Mouse (Mus musculus) telencephalon, adult 2 months (tissue): Measurements from ENCODE around the gene Gm973.

Experiments
- DNase-seq: peaks from one replicate; pipeline ENCODE4 v3.0.0-alpha.2; 2011; ENCODE audit warnings: low read depth, low spot score

Gene Gm973

DNA sequence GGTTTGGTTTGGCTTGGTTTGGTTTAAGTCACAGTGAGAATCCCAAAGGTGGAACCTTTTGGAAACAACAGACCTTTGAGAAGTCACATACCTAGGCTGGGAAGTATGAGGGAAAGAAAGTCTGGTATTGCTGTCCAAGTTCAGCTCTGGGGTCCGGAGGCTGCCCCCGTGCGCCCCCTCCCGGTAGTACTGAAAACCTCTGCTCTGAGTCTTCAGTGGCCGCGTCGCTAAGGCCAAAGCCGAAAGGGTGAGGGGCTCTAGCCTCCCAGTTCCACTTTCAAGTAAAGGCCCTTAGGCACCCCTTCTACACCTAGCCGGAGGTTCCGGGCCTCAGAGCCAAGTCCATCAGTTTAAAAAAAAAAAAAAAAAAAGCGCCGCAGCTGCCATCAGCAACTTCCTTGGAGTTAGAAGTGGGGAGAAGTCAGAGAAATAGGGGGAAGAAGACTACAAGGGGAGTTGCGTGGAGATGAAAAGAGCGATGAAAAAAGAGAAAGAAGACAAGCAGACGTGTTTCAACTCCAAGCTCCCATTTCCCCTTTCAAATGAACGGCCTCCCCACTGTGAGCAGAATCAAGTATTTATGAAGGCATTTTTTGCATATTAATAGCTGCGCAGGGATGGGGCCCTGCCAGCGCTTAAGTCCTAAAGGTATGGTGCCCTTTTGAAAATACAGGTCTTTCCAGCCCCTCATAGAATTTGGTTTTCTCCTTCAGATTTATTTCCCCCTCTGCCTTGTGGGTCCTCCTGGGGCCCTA is 68.8 kb downstream of the Gm973 start:
- DNase-seq, result no peak

DNA sequence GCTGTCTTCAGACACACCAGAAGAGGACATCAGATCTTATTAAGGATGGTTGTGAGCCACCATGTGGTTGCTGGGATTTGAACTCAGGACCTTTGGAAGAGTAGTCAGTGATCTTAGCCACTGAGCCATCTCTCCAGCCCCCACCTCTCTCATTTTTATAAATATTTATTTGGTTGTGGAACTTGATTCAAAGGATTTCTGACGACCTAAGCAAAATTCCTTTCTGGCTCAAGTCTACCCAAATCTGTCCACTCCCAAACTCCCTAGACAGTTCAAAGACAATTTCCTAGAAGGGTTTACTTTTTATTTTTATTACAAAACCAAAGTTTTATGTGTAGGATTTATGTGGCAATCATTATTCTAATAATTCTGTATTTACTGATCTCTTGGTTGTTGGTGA is 73.2 kb downstream of the Gm973 start:
- no peak for DNase-seq

DNA sequence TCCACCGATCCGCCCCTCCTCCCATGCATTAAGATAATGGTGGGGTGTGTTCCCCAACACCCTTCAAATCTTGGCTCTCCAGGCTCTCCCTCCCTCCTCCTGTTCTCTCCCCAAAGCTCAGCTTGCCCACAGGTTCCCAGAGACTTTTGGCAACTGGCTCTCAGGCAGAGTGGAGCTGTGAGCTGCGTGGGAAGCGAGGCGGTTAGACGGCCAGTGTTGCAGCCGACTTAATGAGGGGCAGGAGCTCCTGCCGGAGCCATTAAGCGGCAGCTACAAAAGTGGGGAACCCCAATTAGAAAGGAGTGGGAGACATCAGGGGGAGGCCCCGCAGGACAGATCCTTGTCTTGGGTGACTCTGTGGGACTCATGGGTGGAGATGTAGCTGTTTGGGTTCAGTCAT is 76.3 kb downstream of the Gm973 start:
- no peak for DNase-seq

DNA sequence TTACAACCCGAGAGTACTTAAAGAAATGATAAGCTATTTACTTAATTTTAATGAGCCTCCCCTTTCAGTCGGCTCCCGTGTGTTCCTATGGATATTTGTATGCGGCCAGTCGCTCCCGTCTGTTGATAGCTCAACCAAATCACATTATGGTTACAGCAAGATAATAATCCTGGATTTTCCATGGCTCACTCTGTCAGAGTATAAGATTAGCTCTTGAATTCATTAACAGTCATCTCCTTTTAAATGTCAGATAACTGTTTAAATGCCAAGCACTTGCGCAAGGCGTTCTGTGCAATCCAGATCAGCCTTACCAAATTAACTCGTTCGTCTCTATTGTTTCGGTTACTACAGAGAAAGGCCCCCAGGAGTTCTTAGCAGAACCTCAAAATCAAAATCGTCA is 76.8 kb downstream of the Gm973 start:
- DNase-seq, result no peak

DNA sequence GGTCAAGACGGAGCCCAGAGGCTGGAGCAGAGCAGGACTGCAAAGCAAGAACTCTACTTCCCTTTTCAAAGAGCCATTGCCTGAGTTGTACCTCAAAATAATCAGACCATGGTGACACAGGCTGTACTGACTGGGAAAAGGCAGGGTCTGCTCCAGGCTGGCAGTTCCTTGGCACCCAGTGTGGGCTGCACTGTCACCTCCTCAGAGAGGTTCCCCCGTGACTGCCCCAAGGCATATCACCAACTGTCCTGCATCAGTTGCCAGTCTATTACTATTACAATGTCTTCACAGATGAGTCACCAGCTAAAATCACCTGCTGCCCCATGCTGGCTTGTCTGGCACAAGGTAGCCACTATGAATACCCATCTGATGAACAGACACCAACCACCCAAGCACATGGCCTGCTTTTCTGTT is 77.6 kb downstream of the Gm973 start:
- DNase-seq, result no peak

DNA sequence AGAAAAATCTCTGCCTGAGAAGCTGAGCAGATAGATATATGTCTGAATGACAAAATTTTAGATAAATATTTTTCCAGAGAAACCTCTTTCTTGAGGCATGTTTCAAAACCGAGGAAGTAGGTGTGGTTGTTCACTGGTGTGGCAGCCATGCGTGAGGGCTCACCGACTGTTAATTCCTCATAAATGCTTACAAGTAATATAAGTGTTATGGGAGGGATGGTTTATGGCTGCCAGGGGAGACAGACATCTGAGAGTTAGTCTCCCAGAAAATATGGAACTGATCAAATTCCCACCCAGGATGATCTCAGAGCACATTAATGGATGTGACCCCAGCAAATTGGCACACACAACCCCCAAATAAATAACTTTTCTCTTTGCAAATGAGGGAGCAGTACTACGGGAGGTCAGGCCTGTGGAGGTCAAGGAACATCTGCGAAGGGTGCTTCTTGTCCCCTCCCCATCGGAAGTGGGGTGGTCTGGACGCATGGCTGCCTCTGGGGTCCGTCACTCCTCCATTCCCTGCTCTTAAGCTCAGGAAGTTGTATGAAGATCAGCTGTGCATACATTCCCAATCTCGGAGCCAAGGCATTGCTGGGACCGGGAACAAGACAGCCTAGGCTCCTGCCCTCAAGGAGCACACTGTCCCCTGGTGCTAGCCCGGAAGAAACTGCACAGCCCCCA is 78.7 kb downstream of the Gm973 start:
- no peak for DNase-seq

DNA sequence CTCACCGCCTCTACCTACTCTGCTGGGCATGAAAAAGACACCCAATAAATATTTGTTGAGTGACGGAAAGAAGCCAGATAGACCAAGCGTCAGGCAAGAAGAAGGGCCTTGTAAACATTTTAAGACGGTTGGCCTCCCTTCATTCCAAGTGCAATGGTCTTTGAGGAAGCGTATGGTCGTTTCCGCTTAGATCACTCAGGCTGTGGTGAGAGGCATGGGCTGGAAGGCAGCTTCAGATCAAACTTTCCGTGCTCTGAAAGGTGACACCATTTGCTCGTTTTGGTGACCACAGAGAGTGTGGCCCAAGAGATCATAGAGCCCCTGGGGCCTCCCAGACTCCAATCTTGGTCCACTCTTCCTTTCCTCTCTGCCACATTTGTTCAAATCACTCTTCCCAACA is 79.5 kb downstream of the Gm973 start:
- no peak for DNase-seq

DNA sequence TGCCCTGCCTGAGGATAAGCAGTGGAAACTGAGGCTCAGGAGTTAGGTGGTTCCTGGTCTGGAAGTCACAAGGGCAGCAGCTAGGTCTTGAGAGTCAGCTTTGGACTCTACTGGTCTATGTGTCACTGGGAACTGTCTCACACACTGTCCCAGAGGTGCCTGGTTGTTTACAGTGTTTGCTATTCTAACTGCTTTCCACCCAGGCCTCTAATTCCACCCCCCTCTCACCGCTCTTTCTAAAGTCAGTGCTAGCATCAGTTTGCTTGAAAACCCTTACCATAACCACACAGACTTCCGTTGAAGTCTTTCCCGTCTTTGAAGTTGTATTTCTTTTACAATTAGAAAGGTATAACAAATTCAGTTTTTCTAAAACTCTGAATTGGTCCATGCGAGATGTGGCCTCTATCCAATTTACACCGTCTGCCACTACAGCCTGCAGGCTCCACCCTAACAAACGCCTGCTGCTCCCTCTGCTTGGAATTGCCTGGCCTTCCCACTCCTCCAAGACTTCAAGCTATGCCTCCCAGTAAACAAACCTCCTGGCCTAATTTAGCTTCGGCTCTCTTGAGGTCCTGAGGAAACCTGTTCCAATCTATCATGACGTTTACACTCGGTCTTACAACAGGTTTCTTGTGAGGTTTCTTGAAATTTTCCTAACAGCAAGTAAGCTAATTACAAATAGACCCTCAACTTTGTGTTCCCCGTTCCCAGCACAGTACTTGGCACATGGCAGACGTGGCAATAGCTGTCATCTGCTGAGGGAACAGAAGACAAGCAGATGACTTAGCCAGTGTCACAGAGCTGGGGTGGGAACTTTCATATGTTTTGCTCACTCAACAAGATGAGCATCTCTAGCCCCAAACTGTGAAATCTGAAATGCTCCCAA is 86.7 kb downstream of the Gm973 start:
- DNase-seq, result peak; percentile 46

DNA sequence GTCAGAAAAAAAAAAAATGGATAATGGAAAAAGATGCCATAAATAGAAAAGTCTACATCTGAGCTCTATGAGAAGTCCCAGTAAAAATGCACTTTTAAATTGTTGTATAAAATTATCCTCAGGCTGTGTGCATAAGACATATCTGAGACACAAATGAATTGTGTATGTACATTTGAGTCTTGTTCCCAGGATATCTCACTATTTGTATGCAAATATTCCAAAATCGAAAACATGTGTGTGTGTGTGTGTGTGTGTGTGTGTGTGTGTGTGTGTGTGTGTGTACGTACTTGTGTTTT is 87.3 kb downstream of the Gm973 start:
- no peak for DNase-seq

DNA sequence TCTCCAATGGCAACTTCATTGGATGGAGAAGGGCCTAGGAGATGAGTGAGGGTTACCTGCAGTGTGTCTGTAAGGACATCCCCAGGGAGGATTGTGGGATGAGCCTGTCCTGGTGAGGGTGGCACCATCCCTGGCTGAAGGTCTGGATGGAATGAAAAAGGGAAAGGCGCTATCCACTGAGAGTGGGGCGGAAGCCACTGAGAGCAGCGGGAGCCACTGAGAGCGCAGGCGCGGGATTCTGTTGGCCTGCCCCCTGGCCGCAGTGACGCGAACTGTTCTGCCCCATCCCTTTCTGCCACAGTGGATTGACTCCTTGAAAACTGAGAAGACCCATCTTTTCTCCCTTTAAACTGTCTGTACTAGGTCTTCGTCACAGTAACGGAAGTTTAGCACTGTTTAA is 87.8 kb downstream of the Gm973 start:
- no peak for DNase-seq

DNA sequence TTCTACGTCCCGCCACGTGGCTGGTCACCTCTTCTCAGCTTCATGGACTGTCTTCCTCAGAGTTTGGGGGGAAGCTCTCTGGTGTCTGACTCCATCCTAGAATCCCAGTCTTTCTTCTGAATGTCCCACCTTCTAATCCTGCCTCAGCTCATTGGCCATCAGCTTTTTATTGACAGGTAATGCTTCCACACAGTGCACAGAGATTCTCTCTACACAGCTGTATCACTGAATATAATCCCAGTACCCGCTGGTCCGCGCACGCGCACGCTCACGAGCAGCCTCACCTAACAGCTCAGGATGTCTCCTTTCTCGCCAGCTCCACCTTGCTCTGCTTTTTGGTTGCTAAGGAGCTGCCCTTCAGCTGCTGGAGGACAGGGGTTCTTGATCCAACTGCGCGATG is 90.4 kb downstream of the Gm973 start:
- DNase-seq, result no peak

DNA sequence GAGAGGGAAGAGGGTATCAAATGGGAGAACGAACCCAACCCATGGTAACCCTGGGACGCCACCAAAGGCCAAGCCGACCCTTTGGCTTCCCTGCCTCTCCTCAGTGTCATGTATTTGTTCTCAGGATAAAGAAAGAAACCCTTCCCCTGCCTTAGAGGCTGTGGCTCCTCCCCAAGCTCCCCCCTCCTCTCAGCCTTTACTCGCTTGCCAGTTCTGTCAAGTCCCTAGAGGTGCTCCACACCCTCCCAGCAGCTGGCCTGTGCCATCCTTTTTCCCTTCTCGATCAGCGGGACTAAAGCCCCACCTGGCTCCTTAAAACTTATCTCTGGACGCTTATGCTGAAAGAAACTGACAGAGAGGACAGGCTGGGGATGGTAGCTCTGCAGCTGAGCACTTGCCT is 91.0 kb downstream of the Gm973 start:
- no peak for DNase-seq

DNA sequence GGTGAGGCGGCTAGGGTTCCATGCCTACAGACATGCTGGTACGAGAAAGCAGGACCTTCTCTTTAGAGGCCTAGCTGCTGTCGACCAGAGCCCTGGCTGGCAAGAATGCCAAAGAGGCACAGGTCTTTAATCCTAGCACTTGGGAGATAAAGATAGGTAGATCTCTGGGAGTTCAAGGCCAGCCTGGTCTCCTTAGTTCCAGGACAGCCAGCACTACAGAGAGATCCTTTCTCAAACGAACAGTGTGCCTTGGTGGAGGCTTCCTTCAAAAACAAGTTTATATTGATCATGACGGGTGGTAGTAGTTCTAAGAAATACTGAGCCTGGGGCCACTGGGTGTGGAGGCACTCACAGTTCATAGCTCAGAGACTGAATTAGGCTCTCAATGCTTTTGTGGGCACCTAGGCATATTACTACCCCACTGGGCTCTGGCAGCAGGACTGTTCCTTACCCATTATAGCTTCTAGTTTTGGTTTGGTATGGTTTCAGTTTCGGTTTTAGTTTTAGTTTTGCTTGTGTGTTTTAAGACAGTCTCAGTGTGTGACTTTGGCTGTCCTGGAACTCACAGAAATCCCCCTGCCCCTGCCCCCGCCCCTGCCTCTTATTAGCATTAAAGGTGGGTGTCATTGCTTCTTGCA is 92.2 kb downstream of the Gm973 start:
- DNase-seq, result no peak

DNA sequence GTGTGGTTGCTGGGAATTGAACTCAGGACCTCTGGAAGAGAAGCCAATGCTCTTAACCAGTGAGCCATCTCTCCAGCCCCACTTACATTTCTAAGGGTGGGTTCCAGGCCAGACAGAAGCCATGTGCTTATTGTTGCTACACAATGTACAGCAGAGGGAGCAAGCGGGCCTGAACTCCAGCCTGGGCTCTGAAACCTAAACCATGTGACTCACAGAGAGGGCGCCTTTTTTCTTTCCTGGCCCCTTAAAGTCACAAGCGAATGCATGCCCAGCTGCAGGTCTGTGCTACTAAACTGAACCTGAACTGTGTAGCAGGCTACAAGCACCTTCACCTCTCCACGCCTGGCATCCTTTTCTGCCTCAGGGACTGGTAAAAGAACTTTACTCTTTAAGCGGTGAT is 92.9 kb downstream of the Gm973 start:
- no peak for DNase-seq

DNA sequence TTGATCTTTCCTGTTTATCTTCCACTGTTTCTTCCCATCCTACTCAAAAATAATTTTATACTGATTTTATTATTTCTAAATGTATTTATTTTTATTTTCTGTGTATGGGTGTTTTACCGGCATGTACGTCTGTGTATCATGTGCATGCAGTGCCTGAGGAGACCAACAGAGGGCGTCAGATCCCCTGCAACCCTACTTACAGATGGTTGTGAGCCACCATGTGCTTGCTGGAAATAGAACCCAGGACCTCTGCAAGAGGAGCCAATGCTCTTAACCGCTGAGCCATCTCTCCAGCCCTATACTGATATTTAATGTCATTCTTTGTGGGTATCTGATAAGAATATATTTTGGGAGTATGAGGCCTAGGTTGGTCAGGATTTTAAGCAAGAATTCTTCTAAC is 93.4 kb downstream of the Gm973 start:
- DNase-seq, result no peak

DNA sequence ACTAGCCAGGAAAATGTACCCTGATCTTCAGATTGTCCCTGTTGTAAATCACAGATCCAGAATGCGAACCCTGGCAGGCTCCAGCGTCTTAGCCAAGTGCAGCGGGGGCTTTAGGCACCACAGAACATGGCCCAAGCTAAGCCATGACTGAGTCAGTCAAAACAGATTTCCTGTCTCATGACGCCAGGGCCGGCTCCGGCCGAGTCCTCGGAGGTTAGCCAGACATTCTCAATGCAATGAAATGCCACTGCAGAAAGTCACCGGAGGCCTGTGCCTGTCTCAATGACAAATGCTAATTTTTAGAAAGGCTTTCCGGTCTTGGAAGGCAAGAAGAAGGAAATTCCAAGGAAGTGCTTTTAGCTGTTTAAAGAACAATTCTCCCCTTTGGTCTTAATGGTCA is 93.8 kb downstream of the Gm973 start:
- DNase-seq, result no peak

DNA sequence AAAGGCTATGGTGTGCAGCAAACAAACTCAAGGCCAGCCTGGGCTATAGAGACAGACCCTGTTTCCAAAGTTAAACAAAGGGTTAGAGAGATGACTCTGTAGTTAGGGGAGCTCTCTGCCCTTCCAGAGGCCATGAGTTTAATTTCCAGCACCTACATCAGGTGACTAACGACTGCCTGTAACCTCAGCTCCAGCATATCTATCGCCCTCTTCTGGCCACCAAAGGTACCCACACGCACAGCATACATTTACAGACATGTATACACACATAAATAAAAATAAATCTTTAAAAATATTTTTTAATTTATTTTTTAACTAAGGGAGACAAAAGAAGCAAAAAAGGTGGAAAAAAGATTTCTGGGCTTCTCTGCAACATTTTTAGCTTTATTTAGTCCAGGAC is 94.9 kb downstream of the Gm973 start:
- DNase-seq, result no peak

DNA sequence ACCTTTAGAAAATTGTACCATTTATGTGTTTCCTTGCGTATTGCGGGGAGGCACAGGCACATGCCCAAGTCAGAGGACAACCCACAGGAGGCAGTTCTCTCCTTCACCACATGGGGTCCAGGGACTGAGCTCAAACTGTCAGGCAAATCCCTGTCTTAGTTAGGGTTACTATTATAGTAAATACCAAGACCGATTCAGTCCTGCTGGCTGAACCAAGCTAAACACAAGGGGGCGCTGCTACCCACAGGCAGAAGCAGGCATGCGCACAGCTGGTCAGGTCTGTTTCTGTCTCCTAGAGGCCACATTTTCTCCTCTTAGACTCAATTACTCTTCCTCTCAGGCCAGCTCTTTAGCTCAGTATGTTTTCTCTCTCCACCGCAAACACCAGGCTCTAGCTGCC is 97.7 kb downstream of the Gm973 start:
- no peak for DNase-seq

DNA sequence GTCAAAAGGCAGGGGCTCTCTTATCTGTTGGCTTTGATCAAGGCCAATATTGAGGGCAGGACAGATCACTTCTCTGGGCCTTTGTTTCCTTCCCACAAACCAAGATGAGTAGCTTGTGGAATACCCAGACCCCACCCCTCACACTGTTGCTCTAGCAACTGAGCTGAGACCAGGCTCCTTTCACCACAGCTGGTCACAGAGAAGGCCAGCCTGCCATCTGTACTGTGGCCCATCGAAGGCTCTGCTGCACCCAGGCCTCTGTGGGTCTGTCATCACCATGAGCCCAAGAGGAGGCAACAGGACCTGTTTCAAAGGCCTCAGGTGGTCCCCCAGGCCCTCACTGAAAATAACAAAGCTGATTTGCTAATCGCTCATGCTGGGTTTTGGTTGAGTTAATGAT is 99.0 kb downstream of the Gm973 start:
- no peak for DNase-seq

DNA sequence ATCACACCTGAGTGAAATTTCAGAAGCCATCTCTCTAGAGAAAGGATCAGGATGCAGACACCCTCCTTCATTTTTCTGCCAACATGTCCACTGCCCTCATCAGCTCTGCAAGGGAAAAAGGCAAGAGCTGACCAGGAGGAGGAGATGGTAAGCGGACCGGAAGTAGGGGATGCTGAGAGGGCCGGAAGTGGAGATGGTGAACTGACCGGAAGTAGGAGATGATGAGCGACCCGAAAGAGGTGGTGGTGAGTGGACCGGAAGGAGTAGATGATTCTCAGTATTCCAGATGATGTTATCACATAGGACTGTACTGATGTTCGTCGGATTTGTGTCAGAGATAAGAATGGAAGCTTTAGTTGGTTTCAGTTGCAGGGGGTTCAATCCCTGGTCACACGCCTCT is 103.1 kb downstream of the Gm973 start:
- no peak for DNase-seq

DNA sequence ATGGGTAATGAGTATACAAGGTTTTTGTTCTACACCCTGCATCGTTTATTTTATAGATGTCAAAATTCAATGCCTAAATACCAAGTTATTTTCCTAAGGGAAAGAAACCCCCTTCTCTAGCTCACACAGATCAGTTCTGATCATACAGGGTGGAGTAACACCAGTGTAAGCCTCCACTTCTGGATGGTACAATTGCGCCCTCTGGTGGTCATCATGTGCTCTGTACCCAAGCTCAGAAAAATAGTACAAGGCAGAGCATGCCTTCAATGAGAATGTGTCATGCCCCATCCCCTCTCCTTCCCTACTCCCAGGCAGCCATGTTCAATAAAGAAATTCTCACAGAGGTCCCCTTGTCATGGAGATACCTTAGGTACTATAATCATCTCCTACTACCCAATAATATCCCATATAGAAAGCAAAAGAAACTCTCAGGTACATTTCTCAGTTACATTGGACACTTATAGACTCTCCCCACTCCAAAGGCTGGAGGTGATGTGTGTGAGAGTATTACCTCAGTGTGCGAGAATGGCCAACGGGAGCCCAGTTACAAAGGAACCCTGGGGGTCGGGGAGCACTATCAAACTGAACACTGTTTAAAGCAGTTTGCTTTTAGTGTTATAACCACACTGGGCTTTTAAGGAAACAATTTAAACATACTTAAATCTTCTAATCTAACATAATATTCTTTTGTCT is 107.4 kb downstream of the Gm973 start:
- peak; percentile 59 for DNase-seq

DNA sequence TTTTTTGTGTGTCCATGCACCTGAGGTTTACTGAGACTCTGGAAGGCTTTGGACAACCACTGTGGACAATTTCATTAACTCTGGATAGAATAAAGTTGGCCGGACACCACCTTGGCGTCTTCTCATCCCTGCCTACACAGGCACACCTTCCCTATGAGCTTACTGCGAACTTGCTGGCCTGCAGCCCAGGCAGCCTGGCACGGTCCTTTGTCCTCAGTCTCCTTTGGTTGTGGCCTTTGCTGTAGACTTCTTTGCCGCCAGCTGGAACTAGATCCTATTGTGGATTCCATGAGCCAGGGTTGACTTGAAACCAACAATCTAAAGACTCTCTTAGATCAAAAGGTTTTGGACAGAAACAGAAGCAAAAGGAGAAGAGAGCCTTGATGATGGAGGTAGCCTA is 109.3 kb downstream of the Gm973 start:
- no peak for DNase-seq
